Mouse (Mus musculus): Measurements from ENCODE around the gene Cyp2d34.

DNA sequence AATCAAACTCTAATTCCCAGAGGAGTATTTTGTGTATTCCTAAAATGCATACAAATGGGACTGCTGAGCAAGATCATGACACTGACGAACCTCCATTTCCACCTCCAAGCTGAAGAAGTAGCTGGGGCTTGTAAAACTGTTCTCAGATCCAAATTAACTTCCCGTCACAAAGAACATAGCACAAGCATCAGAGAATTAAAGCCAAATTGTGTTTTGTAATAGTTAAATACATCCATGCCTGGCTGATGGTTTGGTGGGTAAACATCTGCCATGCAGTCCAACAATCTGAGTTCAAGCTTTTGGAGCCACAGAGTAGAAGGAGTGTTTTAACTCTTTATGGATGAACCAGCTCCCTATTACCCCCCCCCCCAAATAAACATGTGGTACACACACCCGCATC, 23.6 kb upstream of the Cyp2d34 start:
- TF ChIP-seq POLR2A (IDR thresholded peaks at IDR 0.05; ENCODE audit: borderline replicate concordance, low read depth, low read length) (no peak), CTCF (IDR thresholded peaks at IDR 0.05; ENCODE audit: low read depth, low read length) (no peak)

All from bone marrow macrophage, adult 2 months (primary cell).